Mouse (Mus musculus) midbrain, embryonic 11.5 days (tissue): ENCODE data around the gene Gosr1. TPM values are rescaled to one million over a fixed set of nuclear protein-coding genes. Genes with fewer than 3 reads are reported as not detected.

Experiments
- ATAC-seq: fragments of 200-750 bp; cut with Nextera tagmentation; 2 replicates; pipeline ENCODE4 v1.8.0; 2017; ENCODE audit warnings: moderate TSS enrichment, moderate library complexity; ENCODE audit not compliant: low FRiP score
- DNase-seq: peaks from one replicate; pipeline ENCODE4 v3.0.0; 2015; ENCODE audit warnings: low spot score; ENCODE audit errors: missing footprints
- H3K27ac ChIP-seq: fragments of 300-500 bp; sonication (generic); 2 replicates; pipeline ENCODE4 v1.5.1; 2014; ENCODE audit warnings: low read depth, low read length
- H3K27me3 ChIP-seq: fragments of 300-500 bp; sonication (generic); 2 replicates; pipeline ENCODE4 v1.6.1; 2014; ENCODE audit warnings: mild to moderate bottlenecking, low read length, moderate library complexity, mixed read lengths; ENCODE audit not compliant: control insufficient read depth, insufficient read depth
- H3K36me3 ChIP-seq: fragments of 300-500 bp; sonication (generic); 2 replicates; pipeline ENCODE4 v1.6.1; 2014; ENCODE audit warnings: mild to moderate bottlenecking, low read length, moderate library complexity, mixed read lengths; ENCODE audit not compliant: control insufficient read depth, insufficient read depth
- H3K4me1 ChIP-seq: fragments of 300-500 bp; sonication (generic); 2 replicates; pipeline ENCODE4 v1.6.1; 2014; ENCODE audit warnings: low read length; ENCODE audit not compliant: control insufficient read depth, insufficient read depth
- H3K4me2 ChIP-seq: fragments of 300-500 bp; sonication (generic); 2 replicates; pipeline ENCODE4 v1.6.1; 2014; ENCODE audit warnings: mild to moderate bottlenecking, moderate library complexity
- H3K4me3 ChIP-seq: fragments of 300-500 bp; sonication (generic); 2 replicates; pipeline ENCODE4 v1.5.1; 2014; ENCODE audit warnings: low read depth, low read length
- H3K9ac ChIP-seq: fragments of 300-500 bp; sonication (generic); 2 replicates; pipeline ENCODE4 v1.6.1; 2014; ENCODE audit warnings: low read length
- H3K9me3 ChIP-seq: fragments of 300-500 bp; sonication (generic); 2 replicates; pipeline ENCODE4 v1.6.1; 2016; ENCODE audit warnings: low read length; ENCODE audit not compliant: control insufficient read depth
- WGBS: fragments of 180-500 bp; shearing (Covaris S2); extraction: QIAGEN DNeasy Blood & Tissue Kit; methylation state at CpG from one replicate; pipeline ENCODE4 v1.1.7; 2014; 5-methylcytosine and 5-hydroxymethylcytosine counted together
- polyA plus RNA-seq: library from polyadenylated mRNA; unstranded; fragments of >200 nt; fragmentation: Nextera tagmentation; extraction: Ambion mirVana; gene quantifications from 2 replicates; pipeline ENCODE4 v1.2.1, GENCODE M21; 2014

The Gosr1 gene
- polyA plus RNA-seq, 1 experiment from 2014 or later, result 29.3 TPM

- Histone ChIP-seq H3K9ac (no peak overlapping the region), H3K9me3 (no peaks in the 10 kb centered on the region), H3K4me2 (no peak overlapping the region), H3K27ac (no peak overlapping the region), H3K4me3 (no peak overlapping the region), H3K27me3 (no peaks in the 10 kb centered on the region), H3K4me1 (no peaks in the 10 kb centered on the region), H3K36me3 (0 out of 2 replicates have a peak, but pooled peaks cover 2% of the 10 kb centered on the region)
- ATAC-seq, result no peak
- DNase-seq, result no peak
- 88% methylated on average over 8 of the region's 8 CpGs for WGBS
Measured at GRCm38 (mm10) chr11:76723911-76724310, 39.5 kb downstream of the Gosr1 start.

DNA sequence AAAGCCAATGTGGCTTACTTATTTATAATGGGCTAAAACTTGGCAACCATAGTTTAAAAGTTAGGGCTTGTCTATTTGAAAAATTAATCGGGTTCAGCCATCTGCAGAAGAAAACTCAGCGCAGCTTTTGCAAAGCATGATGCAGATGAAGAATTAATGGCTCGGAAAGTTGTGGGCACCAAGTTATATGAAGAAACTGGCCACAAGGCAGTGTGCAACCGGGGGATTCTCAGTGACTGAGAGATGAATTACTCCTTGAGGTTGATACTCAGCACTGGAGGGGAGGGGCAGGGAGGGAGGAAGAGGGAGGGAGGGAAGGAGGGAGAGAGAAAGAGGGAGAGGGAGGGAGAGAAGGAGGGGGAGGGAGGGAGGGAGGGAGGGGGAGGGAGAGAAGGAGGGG lies 46.4 kb downstream of the Gosr1 start:
- H3K9ac ChIP-seq, result no peak overlapping the region
- DNase-seq, result no peak
- no peak overlapping the region for H3K4me2 ChIP-seq
- H3K27me3 ChIP-seq, result no peaks in the 10 kb centered on the region
- H3K9me3 ChIP-seq, result no peaks in the 10 kb centered on the region
- H3K27ac ChIP-seq, result no peak overlapping the region
- ATAC-seq, result no peak
- H3K4me3 ChIP-seq, result no peak overlapping the region
- WGBS, result 82% methylated on average over 4 of the region's 4 CpGs
- no peaks in the 10 kb centered on the region for H3K36me3 ChIP-seq
- no peaks in the 10 kb centered on the region for H3K4me1 ChIP-seq

GRCm38 (mm10) chr11:76709625-76710452 lies 53.5 kb downstream of the Gosr1 start:
- Histone ChIP-seq H3K27ac (no peak overlapping the region), H3K9ac (peak overlapping the region; percentile 13; the same call in 1 of the 2 replicates), H3K9me3 (no peaks in the 10 kb centered on the region), H3K36me3 (no peaks in the 10 kb centered on the region), H3K27me3 (no peaks in the 10 kb centered on the region), H3K4me1 (peaks cover 4% of the 10 kb centered on the region; the same call in 1 of the 2 replicates), H3K4me2 (no peak overlapping the region), H3K4me3 (no peak overlapping the region)
- DNase-seq (no peak), ATAC-seq (0 out of 2 replicates have a peak, but pooled peaks have one; percentile 27)
- WGBS, result 24% methylated on average over 14 of the region's 17 CpGs

GRCm38 (mm10) chr11:76708881-76709280 lies 54.5 kb downstream of the Gosr1 start:
- Histone ChIP-seq H3K9ac (no peak overlapping the region), H3K4me1 (peaks cover 4% of the 10 kb centered on the region; the same call in 1 of the 2 replicates), H3K4me3 (no peak overlapping the region), H3K4me2 (no peak overlapping the region), H3K27ac (no peak overlapping the region), H3K9me3 (no peaks in the 10 kb centered on the region), H3K36me3 (no peaks in the 10 kb centered on the region), H3K27me3 (no peaks in the 10 kb centered on the region)
- DNase-seq, result no peak
- ATAC-seq, result no peak
- WGBS, result 50% methylated on average over 1 of the region's 1 CpGs

- ATAC-seq (no peak), DNase-seq (no peak)
- 81% methylated on average over 1 of the region's 1 CpGs for WGBS
- Histone ChIP-seq H3K9ac (no peak overlapping the region), H3K4me1 (peaks cover 4% of the 10 kb centered on the region; the same call in 1 of the 2 replicates), H3K9me3 (no peaks in the 10 kb centered on the region), H3K4me2 (no peak overlapping the region), H3K4me3 (no peak overlapping the region), H3K36me3 (no peaks in the 10 kb centered on the region), H3K27ac (no peak overlapping the region), H3K27me3 (no peaks in the 10 kb centered on the region)
Measured at GRCm38 (mm10) chr11:76708066-76708465, 55.3 kb downstream of the Gosr1 start.

DNA sequence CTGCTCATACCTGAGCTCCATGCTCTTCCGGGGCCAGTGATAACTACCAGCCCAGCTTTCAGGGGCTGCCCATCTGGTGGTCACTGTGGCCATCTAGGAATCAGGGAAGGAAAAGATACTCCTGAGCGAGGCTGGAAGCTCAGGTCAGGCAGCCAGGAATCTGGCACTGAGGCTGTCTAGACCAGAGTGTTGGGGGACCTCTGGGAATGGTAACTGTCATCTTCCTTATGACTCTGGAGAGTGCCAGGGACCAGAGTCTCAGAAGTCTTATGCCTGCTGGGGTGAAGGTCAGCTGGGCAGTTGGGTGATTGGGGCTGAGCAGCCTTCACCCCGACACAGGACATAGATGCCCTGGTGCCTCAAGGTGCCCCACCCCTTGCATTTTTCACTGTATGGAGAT lies 55.7 kb downstream of the Gosr1 start:
- ATAC-seq (no peak), DNase-seq (no peak)
- H3K9me3 ChIP-seq, result no peaks in the 10 kb centered on the region
- H3K4me1 ChIP-seq, result peaks cover 4% of the 10 kb centered on the region; the same call in 1 of the 2 replicates
- H3K27me3 ChIP-seq, result no peaks in the 10 kb centered on the region
- 91% methylated on average over 3 of the region's 3 CpGs for WGBS
- no peak overlapping the region for H3K9ac ChIP-seq
- H3K27ac ChIP-seq, result no peak overlapping the region
- no peak overlapping the region for H3K4me3 ChIP-seq
- no peaks in the 10 kb centered on the region for H3K36me3 ChIP-seq
- H3K4me2 ChIP-seq, result no peak overlapping the region

GRCm38 (mm10) chr11:76699626-76700025 lies 63.8 kb downstream of the Gosr1 start:
- Histone ChIP-seq H3K9ac (no peak overlapping the region), H3K27ac (no peak overlapping the region), H3K27me3 (no peaks in the 10 kb centered on the region), H3K4me2 (no peak overlapping the region), H3K4me3 (no peak overlapping the region), H3K9me3 (no peaks in the 10 kb centered on the region), H3K4me1 (no peaks in the 10 kb centered on the region), H3K36me3 (no peaks in the 10 kb centered on the region)
- 73% methylated on average over 5 of the region's 9 CpGs for WGBS
- ATAC-seq, result no peak
- DNase-seq, result no peak

- no peaks in the 10 kb centered on the region for H3K4me1 ChIP-seq
- no peak overlapping the region for H3K4me3 ChIP-seq
- H3K36me3 ChIP-seq, result no peaks in the 10 kb centered on the region
- no peak overlapping the region for H3K4me2 ChIP-seq
- H3K27ac ChIP-seq, result no peak overlapping the region
- ATAC-seq, result no peak
- no peaks in the 10 kb centered on the region for H3K9me3 ChIP-seq
- no peak overlapping the region for H3K9ac ChIP-seq
- H3K27me3 ChIP-seq, result no peaks in the 10 kb centered on the region
- DNase-seq, result no peak
- WGBS, result 72% methylated on average over 6 of the region's 6 CpGs
Measured at GRCm38 (mm10) chr11:76695810-76696209, 67.6 kb downstream of the Gosr1 start.

- Histone ChIP-seq H3K4me1 (no peaks in the 10 kb centered on the region), H3K4me2 (no peak overlapping the region), H3K9me3 (no peaks in the 10 kb centered on the region), H3K4me3 (no peak overlapping the region), H3K36me3 (no peaks in the 10 kb centered on the region), H3K27ac (no peak overlapping the region), H3K9ac (no peak overlapping the region), H3K27me3 (no peaks in the 10 kb centered on the region)
- ATAC-seq (no peak), DNase-seq (no peak)
- WGBS, result 80% methylated on average over 3 of the region's 3 CpGs
Measured at GRCm38 (mm10) chr11:76692096-76692495, 71.3 kb downstream of the Gosr1 start.
